Mouse (Mus musculus): ENCODE measurements around the gene Mia2. TPM values are rescaled to one million over a fixed set of nuclear protein-coding genes. Genes with fewer than 3 reads are reported as not detected.

Gene Mia2
- polyA plus RNA-seq (2014; fragmentation: Illumina TruSeq; extraction: RNeasy Lipid Tissue Mini Kit (QIAGEN cat#74804); ENCODE audit: insufficient read depth, low read depth, low replicate concordance) = 39.9 TPM

GRCm38 (mm10) chr12:59095104-59096025, at the start of gene Mia2:
Gene Mia2, plus strand, starts transcription at chr12:59095799.

GRCm38 (mm10) chr12:59060993-59061595, 34.5 kb upstream of the Mia2 start, which contains the start of gene Trappc6b:
Gene Trappc6b, minus strand, starts transcription at chr12:59061472.

DNA sequence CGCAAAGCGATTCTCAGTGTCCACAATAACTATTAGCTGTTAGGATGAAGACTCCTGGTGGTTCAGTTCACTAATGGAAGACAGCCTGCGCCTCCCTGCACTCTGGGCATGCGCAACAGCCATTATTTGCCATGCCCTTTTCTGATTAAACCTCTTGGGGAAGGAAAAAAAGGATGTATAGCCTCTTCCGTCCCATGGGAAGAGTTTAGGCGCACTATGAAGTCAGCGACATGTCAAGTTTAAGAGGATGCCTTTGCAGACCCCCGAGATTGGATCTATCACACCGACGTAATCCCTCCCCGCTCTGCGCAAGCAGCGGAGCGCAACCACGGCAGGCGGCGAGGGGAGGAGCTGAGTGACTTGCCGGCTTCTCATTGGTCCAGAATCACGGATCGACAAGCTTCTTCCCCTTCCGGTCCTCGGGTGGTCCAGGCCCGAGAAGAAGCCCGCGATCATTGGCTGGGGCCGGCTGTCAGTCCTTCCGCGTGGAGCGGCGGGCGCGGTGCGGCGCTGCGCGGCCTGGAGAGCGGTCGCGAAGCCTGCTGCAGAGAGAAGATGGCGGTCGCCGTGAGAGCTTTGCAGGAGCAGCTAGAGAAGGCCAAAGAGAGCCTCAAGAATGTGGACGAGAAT, 29.0 kb upstream of the Mia2 start, which contains the start of gene Pnn:
Gene Pnn, plus strand, starts transcription at position 437 of the 630 bp plus-strand sequence.

GRCm38 (mm10) chr12:59219325-59220225, 124.0 kb downstream of the Mia2 start, which contains the start of gene Fbxo33:
Gene Fbxo33, minus strand, starts transcription at chr12:59219725.

Other genes starting within 250 kb of the Mia2 start
- 10.3 TPM for gene Sec23a, start 83.8 kb upstream of the Mia2 start, polyA plus RNA-seq (2014; fragmentation: Illumina TruSeq; extraction: RNeasy Lipid Tissue Mini Kit (QIAGEN cat#74804); ENCODE audit: insufficient read depth, low read depth, low replicate concordance)
- gene Gemin2, start 82.4 kb upstream of the Mia2 start, polyA plus RNA-seq (2014; fragmentation: Illumina TruSeq; extraction: RNeasy Lipid Tissue Mini Kit (QIAGEN cat#74804); ENCODE audit: insufficient read depth, low read depth, low replicate concordance) = 9.3 TPM
- gene Trappc6b, start 34.3 kb upstream of the Mia2 start, polyA plus RNA-seq (2014; fragmentation: Illumina TruSeq; extraction: RNeasy Lipid Tissue Mini Kit (QIAGEN cat#74804); ENCODE audit: insufficient read depth, low read depth, low replicate concordance) = 80.2 TPM
- 16.6 TPM for gene Pnn, start 28.9 kb upstream of the Mia2 start, polyA plus RNA-seq (2014; fragmentation: Illumina TruSeq; extraction: RNeasy Lipid Tissue Mini Kit (QIAGEN cat#74804); ENCODE audit: insufficient read depth, low read depth, low replicate concordance)
- 12.3 TPM for gene Fbxo33, start 123.9 kb downstream of the Mia2 start, polyA plus RNA-seq (2014; fragmentation: Illumina TruSeq; extraction: RNeasy Lipid Tissue Mini Kit (QIAGEN cat#74804); ENCODE audit: insufficient read depth, low read depth, low replicate concordance)